Mouse (Mus musculus): Measurements from ENCODE around the gene Ptpdc1.

Gene Ptpdc1

GRCm38 (mm10) chr13:48587354-48587753 lies 38.1 kb downstream of the Ptpdc1 start:
- CTCF ChIA-PET, result no interaction called here

DNA sequence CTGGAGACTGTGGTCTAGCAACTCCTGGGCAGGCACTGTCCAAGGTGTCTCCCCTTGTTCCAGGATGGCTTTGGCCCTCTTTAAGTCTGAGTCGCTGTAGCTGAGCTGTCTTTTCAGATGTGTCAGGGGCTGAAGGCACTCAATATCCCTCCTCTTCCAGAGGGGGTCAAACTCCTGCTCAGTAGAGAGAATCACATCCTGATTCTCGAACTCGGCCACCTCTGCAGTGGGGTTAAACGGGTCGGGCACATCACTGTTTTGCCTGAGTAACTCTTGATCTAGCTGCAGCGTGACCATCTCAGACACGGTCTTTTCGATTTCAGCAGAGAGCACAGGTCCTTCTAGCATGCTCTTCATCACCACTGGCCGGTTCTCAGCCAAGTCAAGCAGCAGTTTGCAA lies 39.0 kb downstream of the Ptpdc1 start:
- CTCF ChIA-PET, result no interaction called here

GRCm38 (mm10) chr13:48585786-48586185 lies 39.7 kb downstream of the Ptpdc1 start:
- CTCF ChIA-PET, result no interaction called here

- CTCF ChIA-PET, result interaction anchor here (0.7 kb wide), 1 partner anchor 224 kb away, joined by 3 read pairs; no protein-coding TSS in a partner anchor
Measured at GRCm38 (mm10) chr13:48582688-48583379, 42.6 kb downstream of the Ptpdc1 start.

DNA sequence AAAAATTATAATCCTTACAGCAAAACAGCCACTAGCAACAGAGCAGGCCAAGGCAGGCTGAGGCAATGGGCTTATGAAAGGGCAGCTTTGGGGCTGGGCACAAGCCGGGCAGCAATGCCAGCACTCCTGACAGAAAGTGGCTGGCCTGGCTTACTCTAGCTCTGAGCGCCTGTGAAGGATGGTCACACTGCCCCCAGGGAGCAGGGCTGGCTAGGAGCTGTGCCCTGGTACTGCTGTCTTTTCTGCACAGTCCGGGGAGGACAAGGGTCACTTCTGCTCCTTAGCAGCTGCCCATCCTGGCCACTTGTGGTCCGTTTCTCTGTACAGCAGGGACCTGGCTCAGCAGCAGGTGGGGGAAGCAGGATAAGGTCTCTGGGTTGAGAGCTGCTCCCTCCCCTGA lies 46.8 kb downstream of the Ptpdc1 start:
- CTCF ChIA-PET, result no interaction called here

- CTCF ChIA-PET, result no interaction called here
Measured at GRCm38 (mm10) chr13:48577836-48578235, 47.6 kb downstream of the Ptpdc1 start.

DNA sequence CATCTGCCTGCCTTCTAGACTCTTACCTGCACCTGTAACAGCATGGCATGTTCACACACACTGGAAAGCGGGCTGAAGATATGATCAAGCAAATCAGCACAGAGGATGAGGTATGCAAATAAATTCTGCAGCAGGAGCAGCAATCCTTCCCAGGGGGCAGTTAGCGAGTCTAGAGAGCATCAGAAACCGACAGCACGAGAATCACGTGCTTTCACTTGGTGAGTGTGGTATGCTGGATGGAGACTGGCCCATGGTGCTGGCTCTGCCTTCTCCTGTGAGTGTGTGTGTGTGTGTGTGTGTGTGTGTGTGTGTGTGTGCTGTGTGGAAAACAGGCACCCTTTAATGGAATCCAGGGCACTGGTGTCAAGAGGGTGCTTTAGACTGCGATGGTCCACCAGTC lies 48.5 kb downstream of the Ptpdc1 start:
- CTCF ChIA-PET, result no interaction called here

DNA sequence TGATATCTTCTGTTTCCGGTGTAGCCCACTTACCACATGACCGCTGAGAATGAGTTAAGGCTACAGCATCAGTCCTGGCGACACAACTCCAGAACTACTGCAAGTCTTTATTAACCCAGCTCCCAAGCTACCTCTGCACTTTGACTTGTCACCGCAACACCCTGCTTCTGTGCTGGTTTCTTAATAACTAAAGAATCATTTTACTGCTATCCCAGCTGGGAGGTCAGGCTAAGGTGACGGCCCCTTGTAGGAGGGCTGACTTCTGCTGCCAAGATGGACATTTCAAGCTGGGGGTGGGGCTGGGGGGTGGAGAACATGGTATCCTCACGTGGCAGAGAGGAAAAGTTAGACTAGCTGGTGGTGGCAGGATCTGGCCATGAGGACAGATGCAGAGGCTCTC lies 50.7 kb downstream of the Ptpdc1 start:
- CTCF ChIA-PET, result no interaction called here

DNA sequence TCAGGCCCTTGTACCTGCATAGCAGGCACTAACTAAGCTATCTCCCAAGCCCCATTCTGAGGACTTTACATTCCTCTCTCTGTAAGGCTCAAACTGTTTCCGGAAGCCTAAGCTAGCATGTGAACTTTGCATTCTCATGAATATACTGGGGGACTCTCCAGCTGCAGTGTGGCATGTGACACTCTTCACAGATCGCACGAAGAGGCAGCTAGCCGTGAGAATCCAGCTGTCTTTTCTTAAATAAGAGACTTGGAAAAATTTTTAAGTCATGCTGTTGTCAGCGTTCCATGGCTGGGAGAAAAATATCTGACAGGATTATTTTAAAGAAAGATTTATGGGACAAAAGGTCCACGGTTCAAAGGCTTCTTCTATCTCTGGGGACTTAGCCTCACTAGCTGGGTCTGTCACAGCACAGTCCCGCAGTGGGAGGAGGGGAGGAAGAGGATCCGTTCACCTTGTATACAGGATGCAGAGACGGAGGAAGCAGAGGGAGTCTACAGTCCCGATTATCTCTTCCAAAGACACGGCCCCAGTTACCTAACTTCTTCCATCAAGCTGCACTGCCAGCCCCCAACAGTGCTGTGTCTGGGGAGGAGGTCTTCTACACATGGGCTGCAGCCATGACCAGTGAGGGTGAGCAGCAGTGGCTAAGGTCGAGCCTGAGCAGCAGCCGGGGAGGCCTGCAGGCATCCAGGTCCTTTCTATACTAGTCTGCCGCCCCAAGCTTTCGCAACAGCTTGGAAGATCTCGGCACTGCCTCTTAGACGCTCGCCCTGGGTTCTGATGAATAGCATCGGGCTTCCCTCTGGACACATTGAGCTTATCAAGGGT lies 51.7 kb downstream of the Ptpdc1 start:
- CTCF ChIA-PET, result interaction anchor here (0.8 kb wide), 1 partner anchor 75 kb away, joined by 14 read pairs; no protein-coding TSS in a partner anchor

- CTCF ChIA-PET, result interaction anchor here (0.6 to 1.5 kb wide), 5 partner anchors 34 to 385 kb away, joined by 6 to 22 read pairs (median 9); no protein-coding TSS in a partner anchor
Measured at GRCm38 (mm10) chr13:48572127-48572526, 53.3 kb downstream of the Ptpdc1 start.

GRCm38 (mm10) chr13:48571298-48571697 lies 54.2 kb downstream of the Ptpdc1 start:
- CTCF ChIA-PET, result interaction anchor here (0.6 to 1.5 kb wide), 2 partner anchors 43 to 47 kb away, joined by 6 to 22 read pairs; no protein-coding TSS in a partner anchor

DNA sequence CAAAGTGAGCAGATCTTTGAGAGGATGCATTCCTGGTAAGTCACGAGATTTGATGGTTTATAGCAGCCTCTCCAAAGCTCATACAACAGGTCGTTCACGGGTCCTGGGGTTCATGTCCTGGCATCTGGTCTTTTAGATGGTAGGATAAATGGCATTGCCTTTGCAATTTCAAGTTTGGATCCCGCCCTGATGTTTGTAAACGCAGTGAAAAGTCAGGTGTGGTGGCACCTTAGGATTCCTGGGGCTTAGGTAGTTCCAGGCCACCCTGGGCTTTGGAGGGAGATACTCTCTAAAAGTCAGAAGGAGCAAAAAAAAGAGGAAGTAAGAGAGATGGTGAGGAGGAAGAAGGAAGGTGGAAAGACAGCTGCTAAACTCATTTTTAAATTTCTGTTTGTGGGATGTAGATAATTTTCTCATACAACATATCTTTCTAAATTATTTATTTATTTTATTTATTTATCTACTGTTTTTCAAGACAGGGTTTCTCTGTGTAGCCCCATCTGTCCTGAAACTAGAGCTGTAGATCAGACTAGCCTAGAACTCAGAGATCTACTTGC lies 55.8 kb downstream of the Ptpdc1 start:
- CTCF ChIA-PET, result no interaction called here

DNA sequence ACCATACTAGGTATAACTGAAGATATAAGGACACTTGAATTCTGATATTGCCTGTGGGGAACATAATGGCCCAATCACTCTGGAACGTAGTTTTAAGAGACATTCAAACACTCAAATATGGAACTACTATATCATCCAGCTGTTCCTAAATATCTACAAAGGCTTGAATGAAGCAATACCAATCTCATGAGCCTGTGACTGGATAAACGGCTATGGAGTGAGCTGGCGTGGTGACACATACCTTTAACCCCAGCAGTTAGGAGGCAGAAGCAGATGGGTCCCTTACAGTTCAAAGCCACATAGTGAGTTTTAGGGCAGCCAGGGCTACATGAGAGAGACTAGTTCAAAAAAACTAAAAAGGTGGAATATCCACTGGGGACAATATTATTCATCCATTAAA lies 57.8 kb downstream of the Ptpdc1 start:
- CTCF ChIA-PET, result no interaction called here

GRCm38 (mm10) chr13:48566116-48566935 lies 59.1 kb downstream of the Ptpdc1 start:
- CTCF ChIA-PET, result interaction anchor here (0.6 kb wide), 1 partner anchor 24 kb away, joined by 3 read pairs; no protein-coding TSS in a partner anchor

DNA sequence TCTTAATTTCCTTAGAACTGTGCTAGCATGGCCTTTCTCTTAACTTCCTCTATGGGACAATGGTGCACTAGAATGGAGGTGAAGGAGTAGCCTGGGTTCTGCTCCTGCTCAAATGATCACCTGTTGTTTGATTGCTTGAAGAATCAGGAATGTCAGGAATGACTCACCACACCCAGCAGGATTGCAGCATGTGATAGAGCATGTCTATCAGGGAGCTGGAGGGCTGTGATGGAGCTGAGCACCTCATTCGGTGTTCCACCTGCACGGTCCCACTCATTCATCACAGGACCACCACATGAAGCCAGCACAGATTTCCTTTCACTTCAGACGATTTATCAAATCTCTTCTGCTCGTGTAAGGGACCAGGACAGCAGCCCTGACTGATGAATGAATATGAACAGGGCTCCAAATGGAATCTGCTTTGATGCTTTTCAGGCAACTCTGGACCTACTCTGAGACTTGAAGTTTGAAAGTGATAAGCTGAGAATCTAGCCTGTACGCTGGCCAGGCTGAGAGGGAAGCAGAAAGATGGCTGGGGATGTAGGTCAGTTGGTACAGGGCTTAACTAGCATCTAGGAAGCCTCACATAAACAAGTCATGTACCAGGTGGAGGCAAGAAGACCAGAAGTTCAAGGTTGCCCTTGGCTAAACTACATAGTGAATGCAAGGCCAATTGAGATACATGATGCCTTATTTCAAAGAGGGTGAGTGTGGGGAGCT lies 60.4 kb downstream of the Ptpdc1 start:
- CTCF ChIA-PET, result no interaction called here

DNA sequence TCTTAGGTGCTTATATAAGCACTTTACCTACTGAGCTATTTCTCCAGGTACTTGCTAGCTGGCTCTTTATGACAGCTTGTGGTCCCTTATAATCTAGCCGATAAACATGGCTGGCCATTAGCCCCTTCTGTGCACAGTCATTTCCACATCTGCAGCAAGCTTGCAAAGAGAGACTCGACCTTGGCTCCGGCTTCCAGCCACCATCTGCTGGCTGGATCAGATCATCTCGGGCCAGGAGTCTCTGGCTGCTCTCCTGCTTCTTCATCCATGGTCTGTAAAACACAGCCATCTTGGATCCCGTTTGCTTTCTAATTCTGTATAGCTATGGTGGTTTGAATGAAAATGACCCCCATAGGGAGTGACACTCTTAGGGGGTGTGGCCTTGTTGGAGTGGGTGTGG lies 63.1 kb downstream of the Ptpdc1 start:
- CTCF ChIA-PET, result no interaction called here

- CTCF ChIA-PET, result no interaction called here
Measured at GRCm38 (mm10) chr13:48561481-48561880, 64.0 kb downstream of the Ptpdc1 start.

GRCm38 (mm10) chr13:48555976-48556375 lies 69.5 kb downstream of the Ptpdc1 start:
- CTCF ChIA-PET, result no interaction called here

DNA sequence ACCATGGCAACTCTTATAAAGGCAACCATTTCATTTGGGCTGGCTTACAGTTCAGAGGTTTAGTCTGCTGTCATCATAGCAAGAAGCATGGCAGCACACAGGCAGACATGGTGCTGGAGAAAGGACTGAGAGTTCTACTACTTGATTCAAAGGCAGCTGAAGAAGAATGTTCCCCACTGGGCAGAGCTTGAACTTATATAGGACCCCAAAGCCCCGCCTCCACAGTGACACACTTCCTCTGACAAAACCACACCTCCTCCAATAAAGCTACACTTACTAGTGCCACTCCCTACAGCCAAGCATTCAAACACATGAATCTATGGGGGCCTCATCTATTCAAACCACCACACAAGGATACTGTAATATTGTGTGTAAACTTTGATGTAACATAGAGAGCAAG lies 70.9 kb downstream of the Ptpdc1 start:
- CTCF ChIA-PET, result no interaction called here

DNA sequence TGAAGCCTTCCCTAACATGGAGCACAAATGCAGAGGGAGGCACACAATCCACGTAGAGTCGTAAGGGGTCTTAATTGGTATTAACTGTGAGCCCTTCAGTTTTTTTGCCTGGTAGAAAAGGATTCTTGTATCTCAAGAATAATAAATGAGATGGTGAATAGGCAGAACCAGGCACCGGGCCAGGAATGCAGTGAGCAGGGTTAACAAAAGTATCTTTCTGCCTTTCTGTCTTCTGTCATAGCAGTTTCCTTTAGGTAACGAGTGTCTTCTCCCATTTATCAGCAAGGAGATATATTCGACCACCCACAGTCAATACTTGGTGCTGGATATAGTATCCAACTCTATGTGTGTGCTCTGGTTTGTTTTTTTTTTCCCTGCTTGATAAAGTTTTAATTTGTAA lies 72.0 kb downstream of the Ptpdc1 start:
- CTCF ChIA-PET, result no interaction called here
